Mouse (Mus musculus) thymus, adult 2 months (tissue): ENCODE results near the gene Mrgpre.

Source experiments
- CTCF ChIP-seq: fragments of 200-500 bp; IDR thresholded peaks from 2 replicates; pipeline ENCODE4 v1.5.1; 2012; ENCODE audit warnings: mild to moderate bottlenecking, control low read depth, low read length, moderate library complexity, borderline replicate concordance; ENCODE audit not compliant: control insufficient read depth, poor library complexity, insufficient read depth; ENCODE audit errors: extremely low read depth
- POLR2A ChIP-seq: fragments of 200-500 bp; IDR thresholded peaks from 2 replicates; pipeline ENCODE4 v1.6.1; 2012; ENCODE audit warnings: mild to moderate bottlenecking, low read length, control low read depth, moderate library complexity; ENCODE audit not compliant: control insufficient read depth, poor library complexity, insufficient read depth; ENCODE audit errors: extremely low read depth

- TF ChIP-seq CTCF (no peak), POLR2A (no peak)
Measured at GRCm38 (mm10) chr7:143757696-143758095, 26.6 kb downstream of the Mrgpre start.
